Mouse (Mus musculus) embryonic fibroblast, embryonic 13.5 days (primary cell): ENCODE data around the gene Plb1.

Experiments
- CTCF ChIP-seq: IDR thresholded peaks from 2 replicates; pipeline ENCODE4 v1.5.1; 2011; ENCODE audit warnings: mild to moderate bottlenecking, control low read depth, low read length, moderate library complexity, borderline replicate concordance; ENCODE audit not compliant: insufficient read depth
- POLR2A ChIP-seq: IDR thresholded peaks from 2 replicates; pipeline ENCODE4 v1.6.1; 2011; ENCODE audit warnings: low read depth, mild to moderate bottlenecking, control low read depth, low read length, moderate library complexity

GRCm38 (mm10) chr5:32336092-32336491 lies 103.6 kb downstream of the Plb1 start:
- TF ChIP-seq POLR2A (no peak), CTCF (no peak)
